Mouse (Mus musculus) neural tube, embryonic 14.5 days (tissue): ENCODE measurements around the gene Apba1. TPM values are rescaled to one million over a fixed set of nuclear protein-coding genes. Genes with fewer than 3 reads are reported as not detected.

Source experiments
- ATAC-seq: fragments of 200-750 bp; cut with Nextera tagmentation; 2 replicates; pipeline ENCODE4 v1.8.0; 2017; ENCODE audit warnings: low read depth, mild to moderate bottlenecking, moderate TSS enrichment, moderate library complexity
- H3K27ac ChIP-seq: fragments of 300-500 bp; sonication (generic); 2 replicates; pipeline ENCODE4 v1.5.1; 2014; ENCODE audit warnings: low read depth, mild to moderate bottlenecking, control low read depth, low read length, moderate library complexity, mixed read lengths
- H3K27me3 ChIP-seq: fragments of 300-500 bp; sonication (generic); 2 replicates; pipeline ENCODE4 v1.6.1; 2014; ENCODE audit warnings: low read length; ENCODE audit not compliant: control insufficient read depth, insufficient read depth
- H3K36me3 ChIP-seq: fragments of 300-500 bp; sonication (generic); 2 replicates; pipeline ENCODE4 v1.6.1; 2014; ENCODE audit warnings: low read length, mixed read lengths; ENCODE audit not compliant: control insufficient read depth, insufficient read depth
- H3K4me1 ChIP-seq: fragments of 300-500 bp; sonication (generic); 2 replicates; pipeline ENCODE4 v1.6.1; 2014; ENCODE audit warnings: low read length; ENCODE audit not compliant: control insufficient read depth, insufficient read depth
- H3K4me2 ChIP-seq: fragments of 300-500 bp; sonication (generic); 2 replicates; pipeline ENCODE4 v1.6.1; 2014; ENCODE audit warnings: mild to moderate bottlenecking, low read depth, low read length, control low read depth
- H3K4me3 ChIP-seq: fragments of 300-500 bp; sonication (generic); 2 replicates; pipeline ENCODE4 v1.5.1; 2014; ENCODE audit warnings: low read depth, low read length, control low read depth, mixed read lengths
- H3K9ac ChIP-seq: fragments of 300-500 bp; sonication (generic); replicated peaks from 2 replicates; pipeline ENCODE4 v1.6.1; 2014; ENCODE audit warnings: low read depth, mild to moderate bottlenecking, control low read depth, low read length, mixed read lengths
- H3K9me3 ChIP-seq: fragments of 300-500 bp; sonication (generic); 2 replicates; pipeline ENCODE4 v1.6.1; 2016; ENCODE audit warnings: low read length; ENCODE audit not compliant: control insufficient read depth
- WGBS: fragments of 180-500 bp; shearing (Covaris S2); extraction: QIAGEN DNeasy Blood & Tissue Kit; methylation state at CpG from one replicate; pipeline ENCODE4 v1.1.7; 2014; 5-methylcytosine and 5-hydroxymethylcytosine counted together
- polyA plus RNA-seq: library from polyadenylated mRNA; unstranded; fragments of >200 nt; fragmentation: Nextera tagmentation; extraction: Ambion mirVana; gene quantifications from 2 replicates; pipeline ENCODE4 v1.2.1, GENCODE M21; 2014

Apba1 gene
- polyA plus RNA-seq, 1 experiment from 2014 or later: 15.8 TPM

DNA sequence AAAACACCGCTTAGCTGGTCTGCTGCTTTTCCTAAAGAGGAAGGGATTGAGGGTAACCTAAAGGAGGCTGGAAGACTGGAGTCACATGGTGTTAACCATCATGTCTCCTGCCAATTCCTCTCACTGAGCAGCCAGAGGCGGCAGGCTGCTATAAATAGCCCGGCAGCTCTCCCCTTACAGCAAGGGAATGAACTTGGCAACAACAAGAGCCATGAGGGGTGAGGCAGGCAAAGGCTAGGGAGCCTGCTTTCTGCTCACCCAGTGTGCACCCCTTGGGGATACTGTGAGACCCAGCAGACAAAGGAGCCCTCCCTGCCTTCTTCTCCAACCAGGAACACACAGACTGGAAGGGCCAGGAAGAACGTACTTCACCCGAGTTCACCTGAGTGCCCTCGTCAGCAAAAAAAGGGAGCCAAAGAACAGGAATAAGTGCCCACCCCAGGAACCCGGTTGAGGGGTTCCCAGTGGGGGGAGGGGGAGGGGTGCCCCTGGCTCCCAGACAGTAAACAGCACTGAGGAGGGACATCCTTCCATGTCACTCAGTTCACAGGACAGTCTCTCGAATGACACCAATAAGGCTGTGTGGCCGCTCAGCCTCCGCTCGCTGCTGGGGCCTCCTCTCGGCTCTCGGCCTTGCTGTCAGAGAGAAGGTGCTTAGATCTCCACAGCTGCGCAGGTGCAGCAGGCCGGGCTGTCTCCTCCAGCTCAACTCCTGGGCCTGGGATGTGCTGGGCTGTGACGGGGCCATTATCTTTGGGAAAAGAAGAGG lies 214.4 kb downstream of the Apba1 start:
- Histone ChIP-seq H3K4me1 (peaks cover 4% of the 10 kb centered on the region; the same call in 1 of the 2 replicates), H3K4me2 (no peak overlapping the region), H3K4me3 (no peak overlapping the region), H3K27me3 (no peaks in the 10 kb centered on the region), H3K27ac (0 out of 2 replicates have a peak overlapping the region, but pooled peaks have one; percentile 12), H3K9ac (0 out of 2 replicates have a peak overlapping the region, but pooled peaks have one; percentile 21), H3K9me3 (no peaks in the 10 kb centered on the region), H3K36me3 (no peaks in the 10 kb centered on the region)
- ATAC-seq: peak; percentile 74
- WGBS: 60% methylated on average over 16 of the region's 16 CpGs

DNA sequence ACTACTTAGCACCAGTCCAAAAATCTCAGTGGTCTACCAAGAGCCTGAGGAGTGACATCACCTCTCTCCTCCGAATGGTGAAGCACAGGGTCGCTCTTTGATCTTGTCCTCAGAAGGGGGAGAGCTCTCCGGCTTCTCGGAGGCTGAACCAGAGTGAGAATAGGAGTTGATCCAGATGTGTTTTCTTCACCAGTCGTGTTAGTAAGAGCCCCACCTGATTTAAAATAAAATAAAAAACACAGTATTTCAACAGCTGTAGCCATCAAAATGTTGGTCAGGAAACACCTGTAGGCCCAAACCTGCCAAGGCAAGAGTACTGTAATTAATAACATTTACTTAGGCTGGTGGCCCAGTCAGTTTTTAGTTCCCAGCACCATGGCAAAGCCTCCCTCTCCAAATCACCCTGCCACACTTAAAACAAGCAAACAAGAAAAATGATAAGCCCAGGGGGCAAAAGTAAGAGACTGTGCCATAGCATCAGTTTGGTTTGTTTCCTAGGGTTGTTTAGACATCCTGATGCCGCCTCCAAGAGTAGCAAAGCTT lies 219.3 kb downstream of the Apba1 start:
- H3K4me1 ChIP-seq: peaks cover 4% of the 10 kb centered on the region; the same call in 1 of the 2 replicates
- H3K4me3 ChIP-seq: no peak overlapping the region
- H3K9me3 ChIP-seq: no peaks in the 10 kb centered on the region
- H3K4me2 ChIP-seq: no peak overlapping the region
- no peak for ATAC-seq
- no peaks in the 10 kb centered on the region for H3K36me3 ChIP-seq
- 72% methylated on average over 6 of the region's 6 CpGs for WGBS
- H3K27me3 ChIP-seq: no peaks in the 10 kb centered on the region
- no peak overlapping the region for H3K27ac ChIP-seq
- no peak overlapping the region for H3K9ac ChIP-seq

GRCm38 (mm10) chr19:23980598-23980997 lies 221.9 kb downstream of the Apba1 start:
- ATAC-seq: no peak
- no peaks in the 10 kb centered on the region for H3K4me1 ChIP-seq
- no peak overlapping the region for H3K4me3 ChIP-seq
- no peak overlapping the region for H3K27ac ChIP-seq
- no peaks in the 10 kb centered on the region for H3K9me3 ChIP-seq
- 84% methylated on average over 3 of the region's 3 CpGs for WGBS
- no peak overlapping the region for H3K4me2 ChIP-seq
- H3K27me3 ChIP-seq: no peaks in the 10 kb centered on the region
- H3K9ac ChIP-seq: no peak overlapping the region
- H3K36me3 ChIP-seq: no peaks in the 10 kb centered on the region

DNA sequence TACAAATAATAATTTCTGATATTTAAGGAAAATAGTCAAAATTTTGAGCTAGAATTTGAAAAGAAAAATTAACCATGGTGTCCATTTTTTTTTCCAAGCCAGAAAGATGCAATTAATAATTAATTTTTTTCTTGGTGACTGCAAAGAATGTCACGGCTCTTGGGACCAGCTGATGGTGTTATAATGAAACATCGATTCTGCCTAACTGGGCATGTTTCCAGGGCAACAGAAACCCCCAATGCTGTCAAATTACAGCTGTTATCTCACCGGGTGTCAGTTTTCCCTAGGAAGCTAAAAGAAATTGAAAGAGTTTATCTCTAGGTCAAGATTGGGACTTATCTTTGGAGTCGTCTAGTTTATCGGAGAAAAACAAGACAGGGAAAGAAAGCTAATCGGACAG lies 225.5 kb downstream of the Apba1 start:
- Histone ChIP-seq H3K36me3 (no peaks in the 10 kb centered on the region), H3K4me3 (no peak overlapping the region), H3K27me3 (no peaks in the 10 kb centered on the region), H3K27ac (no peak overlapping the region), H3K9ac (no peak overlapping the region), H3K4me1 (no peaks in the 10 kb centered on the region), H3K9me3 (no peaks in the 10 kb centered on the region), H3K4me2 (no peak overlapping the region)
- no peak for ATAC-seq
- WGBS: 62% methylated on average over 6 of the region's 6 CpGs

DNA sequence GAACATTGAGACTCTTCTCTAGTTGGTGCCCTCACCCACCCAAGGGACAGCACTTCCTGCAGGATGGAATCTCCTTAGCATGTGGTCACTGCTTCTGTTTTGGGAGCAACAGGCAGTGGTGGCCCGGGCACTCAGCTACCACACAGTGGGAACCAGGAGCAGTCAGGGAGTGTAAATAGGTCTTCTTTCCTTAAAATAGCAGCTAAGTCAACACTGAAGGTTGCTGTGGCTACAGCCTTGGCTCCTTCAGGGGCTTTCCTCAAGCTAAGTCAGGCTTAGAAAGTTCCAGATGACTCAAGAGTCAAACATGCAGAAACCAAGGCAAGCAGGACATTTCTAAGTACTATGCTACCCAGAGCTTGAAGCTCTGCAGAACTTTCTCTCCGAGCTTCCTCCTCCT lies 228.6 kb downstream of the Apba1 start:
- Histone ChIP-seq H3K4me2 (no peak overlapping the region), H3K4me3 (no peak overlapping the region), H3K27ac (no peak overlapping the region), H3K36me3 (no peaks in the 10 kb centered on the region), H3K9ac (no peak overlapping the region), H3K4me1 (no peaks in the 10 kb centered on the region), H3K9me3 (no peaks in the 10 kb centered on the region), H3K27me3 (no peaks in the 10 kb centered on the region)
- no peak for ATAC-seq
- 71% methylated on average over 2 of the region's 2 CpGs for WGBS

DNA sequence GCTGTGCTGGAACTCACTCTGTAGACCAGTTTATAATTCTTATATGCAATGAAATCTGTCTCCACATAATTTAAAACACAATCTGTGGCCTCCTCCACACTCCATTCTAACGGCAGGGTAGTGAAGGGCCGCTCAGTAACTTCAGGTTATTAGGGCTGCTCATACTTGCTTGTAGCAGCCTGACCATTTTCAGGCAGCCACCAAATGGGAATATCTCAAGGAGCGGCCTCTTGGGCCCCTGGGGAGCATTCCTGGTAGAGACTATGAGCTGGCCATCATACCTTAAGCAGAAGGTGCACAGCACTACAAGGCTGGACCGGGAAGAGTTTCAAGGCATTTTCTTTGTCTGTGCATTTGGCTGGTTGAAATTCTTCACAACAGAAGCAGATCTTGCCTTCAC lies 229.5 kb downstream of the Apba1 start:
- Histone ChIP-seq H3K27ac (no peak overlapping the region), H3K27me3 (no peaks in the 10 kb centered on the region), H3K4me2 (no peak overlapping the region), H3K9ac (no peak overlapping the region), H3K36me3 (no peaks in the 10 kb centered on the region), H3K4me3 (no peak overlapping the region), H3K9me3 (no peaks in the 10 kb centered on the region), H3K4me1 (no peaks in the 10 kb centered on the region)
- WGBS: 88% methylated on average over 4 of the region's 4 CpGs
- no peak for ATAC-seq

DNA sequence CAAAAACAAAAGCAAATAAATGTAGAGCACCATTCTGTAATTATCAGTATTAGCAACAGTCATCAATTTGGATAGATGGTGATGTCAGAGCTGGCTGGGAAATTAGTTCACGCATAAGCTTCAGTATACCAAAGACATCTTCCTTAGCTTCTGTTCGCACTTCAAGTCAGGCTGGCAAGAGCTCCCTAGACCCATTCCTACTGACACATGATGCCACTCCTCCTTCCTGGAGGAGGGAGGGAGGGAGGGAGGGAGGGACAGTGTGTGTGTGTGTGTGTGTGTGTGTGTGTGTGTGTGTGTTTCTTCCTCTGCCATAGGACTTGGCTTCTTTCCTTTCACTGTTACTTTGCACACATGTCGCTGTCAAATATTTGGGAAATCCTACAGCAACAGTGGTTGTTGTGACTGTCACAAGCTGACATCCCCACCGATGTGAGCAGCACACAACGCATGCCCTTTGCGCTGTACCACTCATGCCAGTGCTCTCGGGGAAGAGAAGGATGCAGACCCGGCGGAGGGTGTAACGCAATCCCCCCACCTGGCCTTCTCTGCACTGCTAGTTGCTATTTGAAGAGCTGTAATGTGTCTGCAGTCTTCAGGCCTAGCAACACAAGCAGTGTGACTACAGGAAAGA lies 237.2 kb downstream of the Apba1 start:
- 88% methylated on average over 10 of the region's 10 CpGs for WGBS
- no peaks in the 10 kb centered on the region for H3K9me3 ChIP-seq
- no peak overlapping the region for H3K9ac ChIP-seq
- no peak overlapping the region for H3K27ac ChIP-seq
- no peaks in the 10 kb centered on the region for H3K27me3 ChIP-seq
- no peaks in the 10 kb centered on the region for H3K36me3 ChIP-seq
- no peak for ATAC-seq
- no peak overlapping the region for H3K4me2 ChIP-seq
- H3K4me3 ChIP-seq: no peak overlapping the region
- no peaks in the 10 kb centered on the region for H3K4me1 ChIP-seq
